Mouse (Mus musculus) E14TG2a.4 (cell line): ENCODE measurements at regions not wholly inside any gene's neighbourhood (a gene's known extent, or its start where the extent isn't known, plus 50 kb on each side); places are given as distances from the start of the nearest gene placed in this dataset.

Source experiments
- H3K27me3 ChIP-seq: 2 replicates; pipeline ENCODE4 v1.6.1; 2014; ENCODE audit warnings: low read length, control low read depth; ENCODE audit not compliant: insufficient read depth
- H3K36me3 ChIP-seq: 2 replicates; pipeline ENCODE4 v1.6.1; 2014; ENCODE audit warnings: low read length, control low read depth; ENCODE audit not compliant: insufficient read depth
- H3K4me1 ChIP-seq: replicated peaks from 2 replicates; pipeline ENCODE4 v1.6.1; 2014; ENCODE audit warnings: low read depth, low read length, control low read depth
- H3K4me3 ChIP-seq: replicated peaks from 2 replicates; pipeline ENCODE4 v1.5.1; 2014; ENCODE audit warnings: mild to moderate bottlenecking, low read length
- H3K9me3 ChIP-seq: 2 replicates; pipeline ENCODE4 v1.6.1; 2014; ENCODE audit warnings: low read length, control low read depth
- CTCF ChIP-seq: conservative IDR thresholded peaks from 2 replicates; pipeline ENCODE4 v1.5.1; 2014; ENCODE audit warnings: low read length
- NANOG ChIP-seq: IDR thresholded peaks from 2 replicates; pipeline ENCODE4 v1.6.1; 2014; ENCODE audit warnings: borderline replicate concordance, low read length, mixed read lengths
- POU5F1 ChIP-seq: IDR thresholded peaks from 2 replicates; pipeline ENCODE4 v1.6.1; 2014; ENCODE audit warnings: low read length, borderline replicate concordance

GRCm38 (mm10) chr8:50004254-50004653 lies 1160.5 kb upstream of the Tenm3 start:
- no peak overlapping the region for H3K4me3 ChIP-seq
- no peaks in the 10 kb centered on the region for H3K9me3 ChIP-seq
- H3K36me3 ChIP-seq: no peaks in the 10 kb centered on the region
- no peaks in the 10 kb centered on the region for H3K4me1 ChIP-seq
- no peaks in the 10 kb centered on the region for H3K27me3 ChIP-seq
- no peak for TF ChIP-seq CTCF

- no peak for TF ChIP-seq CTCF
- TF ChIP-seq POU5F1: no peak
- TF ChIP-seq NANOG: no peak
- Histone ChIP-seq H3K4me1 (no peaks in the 10 kb centered on the region), H3K27me3 (no peaks in the 10 kb centered on the region), H3K9me3 (no peaks in the 10 kb centered on the region), H3K4me3 (no peak overlapping the region), H3K36me3 (no peaks in the 10 kb centered on the region)
Observed at GRCm38 (mm10) chr8:50003641-50004040, 1159.9 kb upstream of the Tenm3 start.

DNA sequence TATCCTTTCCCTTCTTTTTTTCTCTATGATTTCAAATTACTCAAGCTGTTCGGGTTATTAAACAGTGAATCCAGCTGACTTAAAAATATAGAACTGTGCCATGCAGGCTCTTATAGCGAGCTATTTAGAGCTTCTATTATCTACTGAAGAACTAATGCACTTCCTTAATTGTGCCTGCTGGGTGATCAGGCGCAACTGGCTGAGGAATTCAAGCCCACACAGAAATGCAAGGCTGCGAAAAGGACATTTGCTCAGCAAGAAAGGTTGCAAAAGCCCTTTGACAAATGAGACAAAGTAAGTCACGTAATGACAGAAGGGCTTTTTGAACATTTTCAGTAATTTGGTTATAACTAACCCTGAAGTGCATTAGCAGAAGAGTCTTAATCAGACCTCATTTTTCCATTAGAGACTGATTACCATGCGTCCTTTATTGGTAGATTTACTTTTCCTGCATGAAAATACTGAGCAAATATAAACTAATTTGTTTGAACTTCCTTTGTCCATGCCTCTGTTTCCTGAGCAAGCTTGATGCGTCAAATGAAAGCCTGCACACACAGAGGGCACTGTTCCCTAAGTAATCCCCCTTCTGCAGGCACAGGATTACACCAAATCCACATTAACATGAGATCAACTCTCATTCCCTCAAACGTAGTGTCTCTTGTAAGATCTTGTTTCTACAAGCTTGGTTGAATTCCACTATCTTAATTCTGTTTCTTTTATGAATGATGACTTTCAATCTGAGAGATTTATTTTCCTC lies 1154.7 kb upstream of the Tenm3 start:
- H3K36me3 ChIP-seq: no peaks in the 10 kb centered on the region
- TF ChIP-seq POU5F1: no peak
- no peak for TF ChIP-seq NANOG
- no peak for TF ChIP-seq CTCF
- H3K4me3 ChIP-seq: no peak overlapping the region
- H3K9me3 ChIP-seq: no peaks in the 10 kb centered on the region
- no peaks in the 10 kb centered on the region for H3K4me1 ChIP-seq
- no peaks in the 10 kb centered on the region for H3K27me3 ChIP-seq
